Mouse (Mus musculus) liver, embryonic 14.5 days (tissue): Measurements from ENCODE around the gene Defb21.

Experiments used
- CTCF ChIP-seq: IDR thresholded peaks from 2 replicates; pipeline ENCODE4 v1.5.1; 2016; ENCODE audit warnings: antibody characterized with exemption, low read depth, control low read depth
- EP300 ChIP-seq: IDR thresholded peaks from 2 replicates; pipeline ENCODE4 v1.6.1; 2016; ENCODE audit warnings: antibody characterized with exemption, low read depth

DNA sequence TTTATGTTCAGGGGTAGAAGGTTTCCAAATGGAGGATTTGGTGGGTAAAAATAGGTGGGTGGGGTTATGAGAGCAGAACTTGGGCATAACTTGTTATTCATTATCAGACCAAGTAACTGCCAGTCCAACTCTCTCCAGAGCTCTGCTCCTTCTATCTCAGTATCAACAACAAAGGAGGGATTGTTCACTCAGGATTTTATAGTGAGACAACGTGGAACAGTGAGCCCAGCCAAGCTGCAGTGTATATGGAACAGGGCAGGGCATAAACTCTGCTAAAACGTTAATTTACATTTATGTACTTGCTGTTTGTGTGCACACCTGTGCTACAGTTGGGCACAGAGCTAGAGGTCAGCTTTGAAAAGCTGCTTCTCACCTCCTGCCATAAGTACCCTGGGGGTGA is 15.9 kb downstream of the Defb21 start:
- TF ChIP-seq EP300 (no peak), CTCF (no peak)
